Mouse (Mus musculus): ENCODE data around the gene Osm.

Osm gene

DNA sequence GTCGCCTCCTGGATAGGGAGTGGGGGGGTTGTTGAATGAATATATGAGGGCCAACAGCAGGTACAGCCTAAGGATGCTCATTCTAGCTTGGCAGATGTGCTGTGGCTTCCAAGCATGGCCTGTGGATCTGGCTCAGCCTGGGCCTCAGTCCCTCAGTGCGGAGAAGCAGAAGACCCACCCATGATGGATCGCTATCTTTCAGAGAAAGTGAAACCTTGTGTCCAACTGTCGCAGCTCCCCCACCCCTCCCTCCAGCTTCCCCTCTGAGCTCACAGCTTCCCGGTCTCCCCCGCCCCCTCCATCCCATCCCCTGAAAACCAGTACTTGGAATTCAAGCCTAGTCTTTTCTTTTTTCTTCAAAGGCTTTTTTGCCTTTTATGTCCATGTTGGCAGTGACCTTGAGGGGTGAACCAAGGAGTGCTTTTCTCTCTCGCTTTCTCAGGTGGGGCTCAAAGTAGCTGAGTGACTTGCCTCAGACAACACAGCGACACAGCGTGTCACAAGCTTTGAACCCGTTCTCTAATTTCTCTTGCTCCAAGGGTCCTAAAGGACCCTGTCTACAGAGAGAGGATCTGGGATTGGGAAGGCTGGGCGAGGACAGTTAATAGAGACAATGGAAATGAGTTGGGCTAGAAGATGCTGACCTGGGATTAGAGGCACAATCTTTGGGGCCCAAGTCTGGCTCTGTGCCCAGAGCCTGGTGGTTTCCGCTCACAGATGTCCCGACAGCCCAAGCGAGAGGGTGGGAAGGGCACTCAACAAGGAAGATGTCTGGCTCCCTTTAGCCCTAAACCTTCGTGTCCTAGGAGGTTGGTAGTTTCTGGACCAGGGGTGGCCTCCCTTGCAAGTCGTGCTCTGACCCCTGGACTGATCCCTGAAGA lies at the start of gene Osm:
Gene Osm, plus strand, starts transcription at position 756 of the 881 bp plus-strand sequence.
- POLR2A ChIA-PET, result interaction anchor here in 3 of 4 experiments (0.5 to 2.2 kb wide), 8 partner anchors 10 to 712 kb away, joined by 3 to 20 read pairs (median 4); partner anchors contain the start of genes Nefh (in 1 of the 3) and Tbc1d10a (in 1 of the 3)
- CTCF ChIA-PET, result interaction anchor here in 3 of 4 experiments (0.9 to 1.9 kb wide), 6 partner anchors 10 to 25 kb away, joined by 3 to 6 read pairs (median 3); partner anchors contain the start of genes Castor1 (in 1 of the 3) and Lif (in 1 of the 3)

DNA sequence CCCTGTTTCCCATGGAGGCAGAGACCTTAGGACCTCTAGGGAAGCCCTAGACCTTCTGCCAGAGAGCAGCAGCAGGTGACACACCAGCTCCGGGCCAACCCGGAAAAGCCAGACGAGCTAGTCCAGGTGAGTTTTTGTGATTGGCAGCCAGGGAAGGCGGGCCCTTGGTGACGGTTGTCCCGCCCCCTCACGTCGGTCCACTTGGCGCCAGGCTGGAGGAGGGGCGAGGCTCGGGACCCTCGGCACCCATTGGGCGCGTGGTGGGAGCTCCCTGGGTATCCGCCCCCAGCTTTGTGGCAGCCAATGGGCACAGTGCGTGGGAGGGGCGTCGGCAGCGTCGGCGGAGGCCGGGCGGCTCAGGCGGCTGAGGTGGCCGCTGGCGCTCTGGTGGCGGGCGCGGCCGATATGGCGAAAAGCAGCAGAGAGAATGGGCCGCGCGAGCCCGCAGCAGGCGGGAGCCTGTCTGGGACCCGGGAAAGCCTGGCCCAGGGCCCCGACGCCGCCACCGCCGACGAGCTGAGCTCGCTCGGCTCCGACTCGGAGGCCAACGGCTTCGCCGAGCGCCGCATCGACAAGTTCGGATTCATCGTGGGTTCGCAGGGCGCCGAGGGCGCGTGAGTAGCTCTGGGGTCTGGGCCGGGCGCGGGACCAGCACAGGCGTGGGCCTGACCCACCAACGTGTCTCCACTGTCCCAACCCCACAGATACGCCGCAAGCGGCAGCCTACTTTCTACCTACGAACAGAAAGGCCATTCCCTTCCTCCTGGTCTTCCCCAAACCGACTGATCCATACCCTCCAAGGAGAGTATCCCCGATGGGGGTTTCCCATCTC lies 49.5 kb upstream of the Osm start, which contains the start of gene Tbc1d10a:
Gene Tbc1d10a, plus strand, starts transcription at position 304 of the 832 bp plus-strand sequence.
- POLR2A ChIA-PET, result interaction anchor here in 3 of 4 experiments (0.5 to 16.8 kb wide), 87 partner anchors 9 to 800 kb away, joined by 3 to 328 read pairs (median 4); partner anchors contain the start of genes Rnf215 (in 3 of the 3), Sec14l2 (in 3 of the 3), Ccdc157 (in 2 of the 3) and Pes1 (in 2 of the 3)
- CTCF ChIA-PET, result interaction anchor here (0.6 to 2.4 kb wide), 14 partner anchors 9 to 185 kb away, joined by 3 to 19 read pairs (median 4); partner anchors contain the start of genes Rnf215 (in 2 of the 4) and Castor1 (in 1 of the 4)

DNA sequence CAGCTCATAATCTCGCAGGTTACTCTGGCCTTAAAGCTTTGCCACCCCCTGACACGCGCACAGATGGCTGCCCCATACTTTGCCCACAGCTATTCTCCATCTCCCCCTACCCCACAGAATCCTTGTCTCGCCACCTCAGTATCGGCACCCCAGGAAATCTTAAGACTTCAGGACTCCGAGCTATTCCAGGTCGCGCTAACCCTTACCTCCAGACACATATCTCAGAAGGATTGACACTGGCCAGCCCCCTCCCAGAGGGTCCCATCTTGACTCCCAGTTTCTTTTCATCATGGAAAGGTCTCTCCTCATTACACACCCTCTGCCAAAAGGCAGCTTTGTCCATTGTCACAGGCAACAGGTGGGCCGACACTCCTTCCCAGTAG lies 48.9 kb upstream of the Osm start:
- ChIA-PET POLR2A (interaction anchor here in 3 of 4 experiments (0.7 to 16.8 kb wide), 45 partner anchors 9 to 696 kb away, joined by 3 to 328 read pairs (median 7); partner anchors contain the start of genes Ccdc157 (in 2 of the 3), Rnf215 (in 2 of the 3), Sec14l2 (in 2 of the 3) and Sf3a1 (in 2 of the 3)), CTCF (interaction anchor here (0.6 to 2.4 kb wide), 8 partner anchors 32 to 107 kb away, joined by 3 to 19 read pairs (median 5); partner anchors contain the start of genes Rnf215 (in 2 of the 4) and Castor1 (in 1 of the 4))

DNA sequence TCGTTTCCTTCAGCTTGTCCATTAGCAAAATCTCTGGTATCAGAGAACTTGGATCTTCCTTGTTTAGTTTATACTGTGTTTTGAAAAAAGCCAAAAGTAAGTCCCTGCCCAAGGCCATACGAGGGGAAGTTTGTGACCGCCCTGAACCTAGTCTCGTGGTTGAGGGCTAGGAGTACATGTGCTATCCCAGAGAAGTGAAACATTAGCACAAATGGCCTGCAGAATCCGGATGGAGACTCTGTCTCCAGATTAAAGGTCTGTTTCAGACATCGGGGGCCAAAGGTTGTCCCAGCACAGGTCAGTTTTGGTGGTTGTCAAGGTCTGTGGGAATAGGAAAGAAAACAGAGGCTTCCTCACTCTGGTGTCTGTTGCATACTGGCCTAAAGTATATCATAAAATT lies 47.0 kb upstream of the Osm start:
- CTCF ChIA-PET, result no interaction called here

DNA sequence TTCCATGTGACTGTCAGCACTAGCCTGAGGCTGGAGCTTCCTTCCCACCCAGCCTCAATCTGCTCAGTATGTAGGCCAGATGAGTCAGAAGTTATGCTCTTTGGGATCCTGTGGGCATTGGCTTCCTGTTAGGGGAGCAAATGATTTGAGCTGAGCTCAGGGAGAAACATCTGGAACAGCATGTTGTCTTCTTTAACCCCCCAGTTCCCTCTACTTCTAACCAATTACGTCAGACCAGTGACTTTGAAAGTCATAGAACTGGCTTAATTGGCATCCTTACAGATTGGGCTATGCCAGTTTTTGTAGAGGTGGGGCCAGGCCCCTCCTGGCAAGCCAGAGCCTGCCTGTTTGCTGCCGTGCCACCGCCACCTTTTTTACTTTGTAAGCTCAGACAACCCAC lies 45.5 kb upstream of the Osm start:
- POLR2A ChIA-PET, result interaction anchor here in 2 of 4 experiments (0.6 to 2.8 kb wide), 9 partner anchors 9 to 318 kb away, joined by 3 to 12 read pairs (median 4); partner anchors contain the start of genes Castor1 (in 2 of the 2), Ccdc157 (in 1 of the 2) and Sf3a1 (in 1 of the 2)
- CTCF ChIA-PET, result interaction anchor here in 1 of 4 experiments (0.5 kb wide), 1 partner anchor 197 kb away, joined by 8 read pairs; no protein-coding TSS in a partner anchor

More for the DNA sequence above, 47.0 kb upstream of the Osm start:
- POLR2A ChIA-PET, result interaction anchor here in 2 of 4 experiments (1.3 to 16.8 kb wide), 3 partner anchors 16 to 29 kb away, joined by 7 to 328 read pairs (median 39); partner anchors contain the start of genes Ccdc157 (in 1 of the 2) and Sf3a1 (in 1 of the 2)

DNA sequence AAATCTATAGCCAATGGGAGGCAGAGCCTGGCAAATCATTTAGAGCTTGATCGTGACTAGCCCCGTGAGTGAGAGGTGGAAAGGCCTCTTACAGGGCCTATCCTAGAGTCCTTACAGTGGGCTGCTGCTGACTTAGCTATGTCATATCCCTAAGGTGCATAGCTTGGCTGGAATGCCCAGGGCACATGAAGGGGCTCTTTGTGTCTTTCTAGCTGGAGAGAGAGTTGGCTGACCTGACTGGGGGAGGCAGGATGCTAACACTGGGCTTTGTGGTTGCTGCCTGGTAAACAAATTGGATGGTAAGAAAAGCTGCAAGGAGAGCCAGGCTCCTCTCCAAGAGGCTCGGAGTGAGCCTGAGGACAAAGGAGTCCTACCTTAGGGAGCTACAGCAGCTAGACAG lies 43.5 kb upstream of the Osm start:
- CTCF ChIA-PET, result interaction anchor here in 3 of 4 experiments (0.6 to 1.6 kb wide), 3 partner anchors 58 to 690 kb away, joined by 3 to 6 read pairs (median 3); partner anchors contain the start of gene Rnf215 (in 1 of the 3)
- POLR2A ChIA-PET, result interaction anchor here in 2 of 4 experiments (0.9 to 3.2 kb wide), 6 partner anchors 9 to 907 kb away, joined by 3 to 16 read pairs (median 6); no protein-coding TSS in a partner anchor

DNA sequence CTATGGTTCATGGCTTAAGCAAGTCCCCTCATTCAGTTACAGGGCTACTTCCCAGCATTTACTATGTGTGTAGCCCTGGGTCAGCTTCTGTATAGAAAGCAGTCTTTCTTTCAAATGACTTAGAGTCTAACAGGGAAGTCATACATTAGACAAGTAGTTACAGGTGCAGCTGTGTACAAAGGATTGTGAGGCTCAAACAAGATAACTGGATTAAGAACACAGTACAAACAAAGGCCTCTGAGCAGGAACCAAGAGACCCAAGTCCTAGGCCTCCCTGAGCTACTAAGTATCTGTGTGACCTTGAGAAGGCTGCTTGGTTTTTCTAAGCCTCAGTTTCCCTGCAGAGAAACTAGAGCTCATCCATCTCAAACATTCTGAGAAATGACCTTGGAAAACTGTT lies 42.8 kb upstream of the Osm start:
- ChIA-PET POLR2A (interaction anchor here in 2 of 4 experiments (1.1 to 3.2 kb wide), 4 partner anchors 13 to 907 kb away, joined by 3 to 16 read pairs (median 4); no protein-coding TSS in a partner anchor), CTCF (interaction anchor here in 2 of 4 experiments (0.6 to 1.6 kb wide), 2 partner anchors 67 to 689 kb away, joined by 3 read pairs; no protein-coding TSS in a partner anchor)

DNA sequence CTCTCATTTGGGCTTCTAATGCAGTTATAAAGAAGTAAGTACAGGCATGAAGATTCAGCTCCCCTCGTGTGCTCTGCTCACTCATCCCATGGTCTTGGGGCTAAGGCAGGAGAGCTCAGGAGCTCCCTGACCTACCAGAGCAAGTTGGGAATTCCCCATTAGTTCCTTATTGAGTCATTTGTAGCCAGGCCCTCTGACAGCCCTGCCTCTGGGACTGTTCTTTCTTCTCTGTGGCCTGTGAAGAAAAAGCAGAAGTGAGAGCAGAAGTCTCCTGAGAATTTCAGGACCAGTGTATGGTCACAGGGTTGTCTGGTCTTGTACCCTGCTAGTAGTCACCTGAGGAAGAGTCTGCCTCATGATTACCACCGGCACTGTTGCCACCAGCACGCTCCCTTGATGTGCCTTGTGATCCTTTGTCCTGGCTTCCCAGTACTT lies 40.6 kb upstream of the Osm start:
- POLR2A ChIA-PET, result interaction anchor here in 3 of 4 experiments (0.9 to 3.3 kb wide), 8 partner anchors 8 to 35 kb away, joined by 3 to 29 read pairs (median 6); partner anchors contain the start of gene Tbc1d10a (in 3 of the 3)
- CTCF ChIA-PET, result interaction anchor here in 2 of 4 experiments (0.7 to 1.0 kb wide), 2 partner anchors 10 to 314 kb away, joined by 3 read pairs; no protein-coding TSS in a partner anchor

DNA sequence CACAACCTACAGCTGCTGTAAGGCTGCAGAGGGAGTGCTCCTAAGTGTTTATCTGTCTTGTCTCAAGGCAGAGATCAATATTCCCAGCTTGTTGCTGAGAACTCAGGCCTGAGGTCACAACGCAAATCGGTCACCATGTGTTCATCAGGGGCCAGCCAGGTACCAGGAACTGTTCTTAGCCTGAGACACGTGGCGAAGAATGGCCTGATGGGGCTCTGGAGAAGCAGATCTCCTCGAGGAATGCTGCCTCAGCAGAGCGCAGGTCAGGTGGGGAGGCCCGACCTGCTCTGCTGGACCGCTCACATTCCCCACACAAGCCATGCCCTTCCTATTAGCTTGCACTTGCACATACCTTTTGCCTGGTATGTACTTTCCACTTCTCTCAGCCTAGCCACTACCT lies 39.6 kb upstream of the Osm start:
- POLR2A ChIA-PET, result interaction anchor here (0.5 to 3.3 kb wide), 14 partner anchors 10 to 64 kb away, joined by 3 to 29 read pairs (median 4); partner anchors contain the start of gene Tbc1d10a (in 3 of the 4)
- CTCF ChIA-PET, result interaction anchor here in 1 of 4 experiments (0.9 to 1.1 kb wide), 3 partner anchors 11 to 62 kb away, joined by 3 read pairs; no protein-coding TSS in a partner anchor

DNA sequence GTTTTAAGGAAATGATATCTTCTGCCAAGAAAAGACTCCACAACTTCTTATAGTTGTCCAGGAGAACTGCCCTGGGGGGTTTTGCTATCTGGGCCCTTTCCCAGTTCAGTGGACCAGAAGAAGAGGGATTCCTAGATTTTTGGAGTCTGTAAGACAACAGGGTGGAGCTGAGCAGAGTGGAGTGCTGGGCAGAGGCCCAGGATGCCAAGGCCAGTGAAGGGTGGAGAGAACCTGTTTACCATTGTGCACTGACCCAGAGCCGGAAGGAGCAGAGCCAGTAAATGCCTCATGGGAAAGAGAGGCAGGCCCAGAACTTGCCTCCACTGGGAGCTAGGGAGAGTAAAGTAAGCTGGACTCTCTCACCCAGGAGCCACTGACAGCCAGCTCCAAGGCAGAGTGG lies 38.5 kb upstream of the Osm start:
- CTCF ChIA-PET, result interaction anchor here in 1 of 4 experiments (0.6 kb wide), 1 partner anchor 22 kb away, joined by 3 read pairs; no protein-coding TSS in a partner anchor
- POLR2A ChIA-PET, result interaction anchor here in 3 of 4 experiments (1.1 to 3.3 kb wide), 5 partner anchors 11 to 55 kb away, joined by 3 to 29 read pairs (median 9); partner anchors contain the start of gene Tbc1d10a (in 3 of the 3)

DNA sequence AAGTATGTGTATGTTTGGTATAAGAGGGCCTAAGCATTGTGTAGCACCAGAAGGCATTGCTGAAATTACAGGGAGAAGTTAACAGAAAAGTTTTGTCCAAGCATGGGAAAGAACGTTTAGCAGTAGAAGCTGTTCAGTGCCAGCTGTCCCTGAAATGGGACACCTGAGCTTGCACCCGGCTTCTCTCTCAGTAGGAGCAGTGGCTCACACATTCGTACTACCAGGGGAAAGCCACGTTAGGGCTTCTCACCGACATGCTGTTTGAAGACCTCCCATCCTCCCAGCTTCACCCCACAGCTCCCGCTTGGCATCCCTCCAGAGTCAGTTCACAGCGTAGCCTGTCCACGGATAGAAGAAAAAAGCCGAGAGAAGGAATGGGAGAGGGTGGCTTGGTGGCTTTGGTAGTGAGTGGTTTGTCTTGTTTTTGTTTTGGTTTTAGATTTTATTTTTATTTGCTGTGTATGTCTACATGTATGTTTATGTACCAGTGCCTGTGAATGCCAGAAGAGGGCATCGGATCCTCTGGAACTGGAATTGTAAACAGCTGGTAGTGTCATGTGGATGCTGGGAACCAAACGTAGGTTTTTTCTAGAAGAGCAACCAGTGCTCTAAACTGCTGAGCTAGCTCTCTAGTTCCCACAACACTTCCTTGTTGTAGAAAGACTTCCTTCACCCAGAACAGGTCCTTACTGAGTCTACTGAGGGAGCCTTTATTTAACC lies 34.1 kb upstream of the Osm start:
- CTCF ChIA-PET, result interaction anchor here in 3 of 4 experiments (0.6 to 1.1 kb wide), 4 partner anchors 13 to 666 kb away, joined by 3 to 19 read pairs (median 4); partner anchors contain the start of gene Castor1 (in 1 of the 3)
- POLR2A ChIA-PET, result interaction anchor here in 2 of 4 experiments (0.7 to 6.4 kb wide), 7 partner anchors 9 to 239 kb away, joined by 3 to 24 read pairs (median 6); partner anchors contain the start of genes Tbc1d10a (in 2 of the 2) and Hormad2 (in 1 of the 2)

DNA sequence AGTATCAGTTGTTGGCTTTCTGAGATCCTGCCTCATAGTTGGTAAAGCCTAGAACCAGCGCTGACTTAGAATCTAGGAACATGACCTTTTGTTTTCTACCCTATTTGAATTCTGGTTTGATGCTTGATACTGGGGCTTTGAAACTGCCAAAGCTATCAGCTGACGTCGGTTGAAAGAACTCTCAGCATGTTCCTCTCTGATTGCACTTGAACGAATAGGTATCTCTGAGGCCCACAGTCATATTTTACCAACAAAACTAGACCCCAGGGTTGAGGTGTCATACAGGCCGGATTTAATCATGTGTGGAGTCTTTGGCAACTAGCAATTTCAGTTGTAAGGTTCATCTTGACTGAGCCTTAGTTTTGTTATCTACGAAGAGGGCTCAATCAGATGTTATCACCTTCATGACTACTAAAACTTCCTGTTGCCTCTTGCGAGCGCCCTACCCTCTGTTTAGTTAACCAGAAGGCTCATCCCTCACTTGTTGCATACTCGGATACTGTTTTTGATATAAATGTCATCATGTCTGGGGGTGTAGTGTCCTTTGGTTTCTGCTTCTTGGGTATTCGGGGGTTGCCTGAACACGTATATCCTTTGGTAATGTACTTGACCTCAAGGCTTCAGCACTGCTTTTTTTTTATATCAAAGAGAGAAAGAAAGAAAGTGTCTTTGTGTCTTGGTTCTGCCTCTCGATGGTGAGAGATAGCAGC lies 33.1 kb upstream of the Osm start:
- CTCF ChIA-PET, result interaction anchor here in 2 of 4 experiments (0.8 to 1.2 kb wide), 3 partner anchors 12 to 56 kb away, joined by 3 to 4 read pairs (median 3); partner anchors contain the start of gene Castor1 (in 1 of the 2)
- POLR2A ChIA-PET, result interaction anchor here in 3 of 4 experiments (0.6 to 6.4 kb wide), 9 partner anchors 9 to 42 kb away, joined by 3 to 24 read pairs (median 3); partner anchors contain the start of gene Tbc1d10a (in 2 of the 3)

DNA sequence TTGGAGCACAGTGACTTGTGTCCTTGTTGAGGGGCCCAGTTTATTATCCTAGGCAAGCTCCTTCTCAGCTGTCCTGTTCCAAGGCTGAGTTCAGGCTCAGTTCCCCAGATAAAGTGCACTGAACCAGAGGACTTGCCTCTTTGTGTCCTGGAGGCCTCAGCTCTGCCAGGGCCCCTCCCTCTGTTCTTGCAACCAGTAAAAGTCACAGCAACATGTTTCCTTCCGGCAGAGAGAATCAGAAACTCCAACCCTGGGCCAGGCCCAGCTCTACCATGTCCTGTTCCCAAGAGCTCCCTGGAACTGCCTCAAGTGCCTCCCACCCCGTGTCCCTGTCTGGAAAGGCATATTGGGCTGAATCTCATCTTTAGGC lies 32.5 kb upstream of the Osm start:
- ChIA-PET CTCF (interaction anchor here in 1 of 4 experiments (1.2 kb wide), 1 partner anchor 11 kb away, joined by 3 read pairs; no protein-coding TSS in a partner anchor), POLR2A (interaction anchor here in 3 of 4 experiments (0.6 to 6.4 kb wide), 6 partner anchors 11 to 43 kb away, joined by 3 to 24 read pairs (median 3); partner anchors contain the start of gene Tbc1d10a (in 2 of the 3))

DNA sequence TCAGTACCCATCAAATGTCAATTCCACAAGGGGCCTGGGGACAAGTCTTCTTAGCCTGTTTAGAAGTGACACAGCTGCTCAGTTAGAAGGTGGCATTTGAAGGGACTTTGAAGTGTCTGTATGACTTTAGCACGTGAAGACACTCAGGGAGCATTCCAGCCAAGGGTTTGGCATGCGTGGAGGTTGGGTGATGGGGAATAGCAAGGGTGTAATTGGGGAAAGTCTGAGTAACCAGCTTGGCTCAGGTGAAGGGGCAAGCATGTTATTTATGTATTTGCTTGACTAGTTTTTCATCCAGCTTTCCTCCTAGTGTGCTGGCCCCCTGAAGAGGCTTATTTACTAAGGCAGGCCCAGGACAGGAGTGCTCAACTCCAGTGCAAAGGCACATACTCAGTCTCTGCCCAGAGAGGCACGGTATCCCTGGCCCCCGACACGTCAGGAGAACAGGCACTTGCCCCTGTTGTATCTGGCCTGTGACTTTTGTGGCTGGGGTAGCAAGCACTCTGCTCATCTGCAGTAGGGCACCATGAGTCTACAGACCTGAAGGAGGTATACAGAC lies 31.0 kb upstream of the Osm start:
- CTCF ChIA-PET, result interaction anchor here in 1 of 4 experiments (0.6 kb wide), 1 partner anchor 71 kb away, joined by 3 read pairs; no protein-coding TSS in a partner anchor
- POLR2A ChIA-PET, result interaction anchor here in 1 of 4 experiments (1.0 to 1.4 kb wide), 2 partner anchors 19 to 279 kb away, joined by 3 read pairs; partner anchors contain the start of gene Tbc1d10a

All from embryonic stem cell, embryonic (primary cell).